Mouse (Mus musculus): Measurements from ENCODE around the gene Gm20388.

GRCm38 (mm10) chr8:122014606-122015005, 2104.0 kb downstream of the Gm20388 start:
- TF ChIP-seq CTCF (IDR thresholded peaks at IDR 0.05; ENCODE audit: extremely low read depth, insufficient read depth, low read length): no peak
- no peak for TF ChIP-seq POLR2A (IDR thresholded peaks at IDR 0.05; ENCODE audit: extremely low read depth, insufficient read depth, low read length)

Measured in cortical plate, adult 2 months (tissue).